Mouse (Mus musculus): ENCODE data around the gene Ptpdc1.

The Ptpdc1 gene

DNA sequence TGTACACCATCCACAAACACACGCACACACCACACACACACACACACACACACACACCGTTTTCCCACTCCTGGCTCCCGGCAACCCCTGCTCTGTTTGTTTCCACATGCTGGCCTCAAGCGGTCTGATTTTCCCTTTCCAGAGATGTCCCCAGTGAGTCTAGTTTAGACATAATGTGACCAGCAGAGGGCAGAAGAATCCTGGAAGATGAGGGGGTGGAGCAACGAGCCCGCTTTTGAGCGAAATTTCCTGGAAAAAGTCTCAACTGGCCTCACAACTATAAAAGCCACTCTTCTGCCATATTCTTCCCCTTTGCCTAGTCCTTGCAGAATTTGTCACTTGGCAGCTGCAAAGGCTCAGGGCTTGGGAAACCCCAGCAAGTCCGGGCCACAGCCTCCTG lies 30.2 kb upstream of the Ptpdc1 start:
- no peak for DNase-seq (ENCODE audit: low spot score in 2 of 2)

DNA sequence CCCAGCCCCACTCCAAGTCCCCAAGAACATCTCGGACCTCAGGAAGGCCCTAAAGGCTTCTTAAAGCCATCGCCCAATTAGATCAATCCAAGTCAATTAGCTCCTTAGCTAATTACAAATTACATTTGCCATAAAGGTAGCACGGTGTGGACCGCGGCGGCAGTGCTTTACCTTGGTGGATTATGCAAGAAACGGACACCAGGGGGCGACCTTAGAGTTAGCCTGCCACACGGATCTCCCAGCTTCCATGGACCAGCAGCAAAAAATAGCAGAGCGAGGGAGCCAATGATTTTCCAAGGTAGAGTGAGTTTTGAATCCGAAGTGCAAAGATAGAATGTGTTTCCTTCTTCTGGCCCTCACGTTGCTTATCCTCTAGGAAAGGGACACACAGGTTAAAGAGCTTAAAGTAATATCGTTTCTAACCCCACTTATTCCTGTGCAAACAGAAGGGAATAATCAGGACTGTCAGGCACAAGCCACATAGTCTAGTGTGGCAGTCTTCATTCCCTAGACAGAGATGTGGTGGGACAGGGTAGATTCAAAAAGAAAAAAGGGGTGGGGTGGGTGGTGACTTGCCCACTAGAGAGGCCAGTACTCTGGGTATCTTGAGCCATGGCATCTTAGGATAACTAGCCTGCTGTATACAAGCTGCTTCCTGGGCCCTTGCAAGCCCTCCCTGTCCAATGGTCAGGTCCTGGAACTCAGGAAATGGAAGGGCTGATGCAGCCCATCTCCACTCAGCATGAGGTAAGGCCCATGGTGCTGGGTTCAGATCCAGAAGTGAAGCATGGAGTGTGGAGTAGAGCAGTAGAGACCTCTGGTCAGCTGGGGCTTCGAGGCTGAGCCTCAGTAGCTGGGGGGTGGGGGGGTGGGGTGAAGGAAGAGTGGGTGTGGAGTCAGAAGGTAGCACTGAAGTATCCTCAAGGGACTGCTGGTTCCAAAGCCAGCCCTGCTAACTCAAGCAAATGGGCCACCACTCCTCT lies 28.6 kb upstream of the Ptpdc1 start:
- peak in 1 of 2 experiments; percentile 35 for DNase-seq (ENCODE audit: low spot score in 2 of 2)

DNA sequence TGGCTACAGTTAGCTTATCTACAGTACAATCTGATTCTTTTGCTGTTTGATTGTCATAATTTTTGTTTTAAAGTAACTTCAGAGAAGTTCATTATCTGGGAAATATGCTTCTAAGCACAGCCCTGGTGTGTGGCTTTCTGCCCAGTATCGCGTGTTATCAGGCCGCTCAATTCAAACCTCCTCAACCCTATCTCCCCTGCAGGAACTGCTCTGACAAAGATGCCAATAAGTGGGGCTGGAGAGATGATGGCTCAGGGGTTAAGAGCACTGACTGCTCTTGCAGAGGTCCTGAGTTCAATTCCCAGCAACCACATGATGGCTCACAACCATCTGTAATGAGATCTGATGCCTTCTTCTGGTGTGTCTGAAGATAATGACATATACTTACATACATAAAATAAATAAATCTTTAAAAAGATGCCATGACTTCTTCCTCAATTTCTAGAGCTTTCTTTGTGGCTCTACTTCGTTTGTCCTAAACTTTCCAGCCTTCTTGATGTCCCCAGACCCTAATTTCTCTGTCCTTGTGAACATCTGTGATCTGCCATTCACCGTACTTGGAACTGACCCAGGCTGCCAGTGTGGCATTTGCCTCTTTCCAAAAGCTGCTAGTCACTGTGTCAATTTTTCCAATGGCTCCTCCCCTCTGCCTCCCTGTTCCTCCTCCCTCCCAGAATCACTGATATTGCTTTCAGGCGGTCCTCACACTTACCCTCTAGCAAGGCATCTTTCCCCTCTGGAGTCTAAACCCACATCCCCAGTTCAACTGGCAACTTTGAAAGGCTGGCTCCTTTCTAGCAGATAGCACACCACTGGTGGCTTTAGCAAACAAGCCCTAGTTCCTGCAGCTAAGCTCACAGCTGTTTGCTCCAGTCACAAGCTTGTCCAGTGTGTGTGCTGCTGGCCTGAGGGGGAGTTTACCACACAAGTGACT lies 25.9 kb upstream of the Ptpdc1 start:
- no peak for DNase-seq (ENCODE audit: low spot score in 2 of 2)

DNA sequence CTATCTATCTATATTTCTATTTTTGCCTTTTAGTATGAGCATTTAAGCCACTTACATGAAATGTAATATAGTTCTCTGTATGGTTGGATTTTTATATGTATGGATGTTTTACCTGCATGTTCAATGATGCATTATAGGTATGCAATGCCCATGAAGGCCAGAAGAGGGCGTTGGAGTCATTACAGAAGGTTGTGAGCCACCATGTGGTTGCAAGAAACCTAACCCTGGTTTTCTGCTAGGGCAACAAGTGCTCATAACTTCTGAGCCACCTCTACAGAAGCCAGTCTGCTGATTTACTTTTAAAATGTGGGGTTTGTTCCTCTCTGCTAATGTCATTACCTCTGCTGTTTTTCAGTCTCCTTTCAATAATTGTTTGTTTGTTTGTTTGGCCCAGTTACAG lies 25.2 kb upstream of the Ptpdc1 start:
- DNase-seq (ENCODE audit: low spot score in 2 of 2), result peak in 1 of 2 experiments; percentile 24

DNA sequence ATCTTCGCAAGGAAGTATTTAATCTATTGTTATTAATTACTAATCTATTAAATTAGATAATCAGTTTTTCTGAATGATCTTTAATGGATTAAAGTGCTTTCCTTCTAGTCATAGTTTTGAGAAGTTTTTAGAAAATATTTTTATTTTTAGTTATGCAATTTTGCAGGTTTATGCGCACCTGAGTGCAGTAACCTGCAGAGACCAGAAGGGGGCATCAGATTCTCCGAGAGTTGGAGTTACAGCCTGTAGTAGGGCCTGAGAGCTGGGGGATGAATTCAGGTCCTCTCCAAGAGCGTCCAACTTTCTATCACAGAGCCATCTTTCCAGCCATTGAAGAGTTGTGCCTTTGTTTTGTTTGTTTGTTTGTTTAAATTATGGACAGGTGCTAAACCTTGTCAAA lies 21.2 kb upstream of the Ptpdc1 start:
- DNase-seq (ENCODE audit: low spot score in 2 of 2), result no peak

DNA sequence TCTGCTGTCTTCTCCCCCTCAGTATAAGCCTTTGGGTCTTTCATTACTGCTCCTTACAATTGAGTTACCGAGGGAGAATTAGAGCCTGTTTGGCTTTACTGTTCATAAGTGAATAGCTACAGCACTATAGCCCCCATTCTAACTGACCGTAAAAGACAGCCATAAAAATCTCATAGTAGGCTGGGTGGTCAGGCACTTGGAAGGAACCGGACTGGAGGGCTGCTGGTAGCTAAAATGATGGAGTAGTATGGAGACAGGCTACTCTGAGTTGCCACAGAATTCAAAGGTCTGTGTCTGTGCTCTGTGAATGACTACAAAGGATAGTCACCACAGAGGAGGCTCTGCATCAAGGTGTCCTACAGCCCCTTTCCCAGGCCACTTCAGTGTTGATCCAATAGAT lies 18.5 kb upstream of the Ptpdc1 start:
- DNase-seq (ENCODE audit: low spot score in 2 of 2), result no peak

DNA sequence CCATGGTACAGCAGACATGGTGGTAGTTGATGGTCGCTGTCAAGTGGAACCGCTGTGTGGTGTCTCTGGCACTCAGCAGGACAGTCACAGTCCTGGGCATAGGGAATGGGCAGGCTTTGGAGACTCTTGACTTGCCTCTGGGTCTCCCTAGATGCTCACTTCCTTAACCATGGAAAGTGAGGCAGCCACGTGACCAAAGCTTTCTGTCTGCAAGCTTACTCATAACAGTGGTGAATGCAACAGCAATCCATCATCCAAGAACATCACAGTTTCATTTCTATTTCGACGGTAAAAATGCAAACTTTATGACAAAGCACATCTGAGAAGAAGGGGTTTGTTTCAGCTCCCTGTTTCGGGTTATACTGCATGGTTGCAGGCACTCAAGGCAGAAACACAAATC lies 17.6 kb upstream of the Ptpdc1 start:
- no peak for DNase-seq (ENCODE audit: low spot score in 2 of 2)

DNA sequence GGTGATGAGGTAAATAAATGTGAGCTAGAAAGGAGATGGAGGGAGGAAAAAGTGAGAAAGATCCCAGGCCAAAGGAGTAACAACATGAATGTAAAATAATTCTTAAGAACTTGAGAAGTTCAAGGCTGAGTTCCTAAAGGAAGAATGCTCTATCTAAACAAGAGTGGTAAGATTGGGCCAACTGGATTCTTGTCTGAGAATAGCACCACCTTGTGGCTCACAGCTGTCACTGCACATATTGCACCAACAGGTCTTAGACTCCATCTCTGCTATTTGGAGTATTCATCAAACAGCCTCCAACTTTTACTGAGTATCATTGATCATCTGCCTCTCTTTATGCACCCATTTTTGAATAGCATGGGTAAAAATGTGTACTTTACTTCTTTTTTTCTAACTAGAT lies 14.1 kb upstream of the Ptpdc1 start:
- peak; percentile 36 to 41 for DNase-seq (ENCODE audit: low spot score in 2 of 2)

DNA sequence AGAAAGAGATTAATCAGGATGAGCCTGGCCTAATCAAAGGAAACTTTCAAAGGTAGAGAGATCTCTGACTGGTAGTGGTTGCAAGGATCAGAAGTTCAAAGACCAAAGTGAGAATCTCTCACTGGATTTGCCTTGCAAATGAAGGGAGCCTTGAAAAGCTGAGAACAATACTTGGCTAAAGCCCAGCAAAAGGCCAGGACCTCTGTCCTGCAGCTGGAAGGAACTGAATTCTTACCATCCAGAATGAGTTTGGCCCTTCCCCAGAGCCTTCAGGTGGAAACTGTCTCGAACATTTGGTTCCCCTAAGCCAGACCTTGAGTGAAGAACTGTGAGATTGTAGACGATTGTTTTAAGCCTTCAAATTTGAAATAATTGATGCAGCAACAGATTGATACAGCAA lies 12.2 kb upstream of the Ptpdc1 start:
- DNase-seq (ENCODE audit: low spot score in 2 of 2), result no peak

DNA sequence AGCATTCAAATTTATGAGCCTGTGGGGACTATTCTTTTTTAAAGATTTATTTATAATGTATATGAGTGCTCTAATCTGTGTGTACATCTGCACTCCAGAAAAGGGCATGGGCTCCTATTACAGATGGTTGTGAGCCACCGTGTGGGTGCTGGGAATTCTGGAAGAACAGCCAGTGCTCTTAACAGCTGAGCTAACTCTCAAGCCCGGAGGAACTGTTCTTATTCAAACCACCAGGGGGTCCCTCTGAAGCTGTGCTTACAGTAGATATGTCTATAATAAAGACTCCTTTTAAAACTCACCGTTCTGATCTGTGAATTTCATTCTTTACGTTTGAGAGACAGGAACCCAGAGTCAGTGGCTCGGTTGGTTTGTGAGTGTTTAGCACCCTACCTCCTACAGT lies 6.2 kb upstream of the Ptpdc1 start:
- no peak for DNase-seq (ENCODE audit: low spot score in 2 of 2)

DNA sequence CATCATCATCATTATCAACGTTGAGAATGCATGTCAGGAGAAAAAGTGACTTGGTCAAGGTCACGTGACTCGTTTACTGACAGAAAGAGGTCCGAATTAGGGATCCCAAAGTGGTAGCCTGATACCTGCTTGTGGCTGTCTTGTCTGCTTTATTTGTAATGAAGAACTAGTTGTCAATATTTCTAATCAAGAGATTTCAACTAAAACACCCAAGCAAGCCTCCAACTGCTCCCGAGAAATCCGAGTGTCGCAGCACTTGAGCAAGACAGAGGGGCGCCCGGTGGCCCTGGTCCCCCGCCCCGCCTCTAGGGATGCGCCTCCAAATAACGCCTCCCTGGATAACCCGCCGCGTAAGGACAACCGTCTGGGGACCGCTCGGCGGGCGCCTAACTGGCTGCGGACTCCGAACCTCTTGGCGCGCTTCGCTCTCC lies 481 bp downstream of the Ptpdc1 start:
- DNase-seq (ENCODE audit: low spot score in 2 of 2), result no peak

DNA sequence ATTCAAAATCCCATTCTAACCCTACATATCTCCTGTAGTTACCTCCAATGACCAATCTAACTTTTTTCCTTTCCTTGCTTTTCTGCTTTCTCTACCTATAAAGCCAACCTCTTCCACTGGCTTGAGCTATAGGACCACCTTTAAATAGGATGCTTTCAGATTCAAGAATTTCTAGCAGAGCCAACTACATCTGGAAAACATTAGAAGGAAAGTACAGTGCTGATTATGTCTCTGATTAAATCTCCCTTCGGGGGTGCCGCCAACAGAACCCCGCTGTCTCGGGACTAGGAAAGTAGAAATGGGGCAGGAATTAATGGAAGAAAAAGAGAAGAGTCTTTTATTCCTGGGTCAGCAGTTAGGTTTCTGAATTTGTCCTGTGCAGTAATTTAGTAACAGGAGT lies 6.6 kb downstream of the Ptpdc1 start:
- no peak for DNase-seq (ENCODE audit: low spot score in 2 of 2)

DNA sequence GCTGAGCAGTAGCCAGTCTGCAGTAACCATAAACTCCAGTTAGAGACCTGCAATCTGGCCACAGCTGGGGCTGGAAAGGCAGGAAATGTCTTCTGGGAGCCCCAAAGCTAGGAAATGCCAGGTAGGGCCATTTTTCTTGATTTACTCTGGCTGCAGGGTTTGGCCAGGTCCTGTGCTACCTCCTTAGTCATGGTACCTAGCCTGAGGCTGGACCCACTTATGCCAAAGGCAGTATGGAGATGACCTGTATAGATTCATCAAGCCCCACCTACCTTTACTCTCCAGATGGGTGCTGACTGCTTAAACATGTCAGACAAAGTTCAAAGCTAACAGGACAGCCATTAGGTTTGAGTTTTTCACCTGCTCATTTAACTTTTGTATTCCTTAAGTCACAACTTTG lies 7.7 kb downstream of the Ptpdc1 start:
- DNase-seq (ENCODE audit: low spot score in 2 of 2), result no peak

DNA sequence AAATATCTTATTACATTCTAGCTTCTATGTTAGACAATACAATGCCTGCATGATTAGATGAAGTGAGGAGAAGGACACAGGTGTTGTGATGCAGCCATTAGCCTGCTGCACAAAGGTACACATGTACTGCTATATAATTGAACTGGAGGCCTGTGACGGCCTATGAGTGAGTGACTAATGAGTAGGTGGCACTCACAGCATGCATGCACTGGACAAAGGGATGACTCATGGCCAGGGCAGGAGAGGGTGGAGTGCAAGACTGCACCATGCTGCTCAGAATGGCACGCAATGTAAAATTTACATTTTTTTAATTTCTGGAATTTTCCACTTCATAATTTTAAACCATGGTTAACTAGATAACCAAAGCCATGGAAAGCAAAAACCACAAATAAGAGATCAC lies 10.9 kb downstream of the Ptpdc1 start:
- DNase-seq (ENCODE audit: low spot score in 2 of 2), result no peak

DNA sequence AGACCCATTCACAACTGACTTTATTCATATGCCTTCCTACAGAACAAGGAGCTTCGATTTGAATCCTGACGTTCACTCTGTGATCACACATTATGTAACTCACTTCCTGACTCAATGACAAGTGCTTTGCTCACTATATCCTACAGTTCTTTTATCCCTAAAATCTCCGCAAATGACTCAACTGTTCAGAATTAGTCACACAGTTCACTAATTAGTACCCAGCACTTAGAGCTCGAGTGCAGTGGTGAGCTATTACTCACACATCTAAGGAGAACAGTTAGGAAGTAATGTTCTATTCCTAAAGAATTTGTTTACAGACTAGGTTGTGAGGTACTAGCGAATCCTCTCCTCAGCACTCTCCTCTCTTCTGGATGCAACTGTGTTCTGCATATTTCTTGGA lies 16.4 kb downstream of the Ptpdc1 start:
- no peak for DNase-seq (ENCODE audit: low spot score in 2 of 2)

DNA sequence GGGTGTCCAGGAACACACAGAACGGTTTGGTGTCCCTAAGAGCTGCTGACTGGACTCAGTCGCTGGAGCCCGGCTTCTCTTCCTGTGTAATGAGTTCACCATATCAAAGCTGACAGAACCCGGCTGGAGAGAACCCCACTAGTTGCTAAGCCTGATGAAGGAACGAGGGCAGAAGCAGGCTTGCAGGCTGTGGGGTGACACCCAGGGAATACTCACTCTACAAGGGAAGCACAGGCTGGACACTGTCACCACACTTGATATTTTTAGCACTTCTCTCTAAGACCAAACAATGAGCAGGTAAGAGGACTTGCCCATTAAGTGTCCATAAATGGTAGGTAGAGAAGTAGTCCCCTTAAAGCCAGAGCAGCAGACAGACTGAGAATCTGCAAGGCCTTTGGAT lies 20.9 kb downstream of the Ptpdc1 start:
- no peak for DNase-seq (ENCODE audit: low spot score in 2 of 2)

DNA sequence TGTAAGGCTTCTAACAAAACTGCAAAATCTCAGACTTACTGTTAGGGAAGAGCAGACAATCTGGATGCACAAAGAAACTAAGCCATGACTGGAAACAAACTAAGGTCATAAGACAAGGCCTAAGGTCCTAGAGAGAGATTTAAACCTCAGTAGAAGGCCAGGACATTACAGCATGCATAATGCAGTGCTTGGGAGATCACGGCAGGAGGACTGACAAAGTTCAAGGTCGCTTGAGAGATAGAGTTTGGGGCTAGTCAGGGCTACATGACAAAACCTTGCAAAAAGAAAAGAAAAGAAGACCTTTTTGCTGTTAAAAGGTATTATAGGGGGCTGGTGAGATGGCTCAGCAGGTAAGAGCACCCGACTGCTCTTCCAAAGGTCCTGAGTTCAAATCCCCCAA lies 22.2 kb downstream of the Ptpdc1 start:
- no peak for DNase-seq (ENCODE audit: low spot score in 2 of 2)

DNA sequence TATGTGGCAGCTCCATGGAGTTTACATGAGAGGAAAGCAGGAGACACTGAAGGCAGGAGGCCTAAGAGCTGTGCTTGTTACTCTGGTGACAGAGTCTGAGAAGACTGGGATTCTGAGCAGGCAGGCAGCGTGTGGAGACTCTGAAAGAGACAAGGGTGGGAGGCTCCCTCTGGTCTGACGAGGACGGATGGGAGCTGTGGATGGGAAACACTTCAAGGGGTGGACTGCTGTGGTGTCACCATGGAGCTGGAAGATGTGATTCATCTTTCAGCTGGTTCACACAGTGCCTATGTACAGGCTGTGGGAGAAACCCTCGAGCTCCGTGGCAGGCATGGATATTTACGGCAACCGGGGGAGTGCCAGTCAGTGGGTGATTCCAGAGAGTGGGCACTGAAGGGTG lies 30.9 kb downstream of the Ptpdc1 start:
- no peak for DNase-seq (ENCODE audit: low spot score in 2 of 2)

DNA sequence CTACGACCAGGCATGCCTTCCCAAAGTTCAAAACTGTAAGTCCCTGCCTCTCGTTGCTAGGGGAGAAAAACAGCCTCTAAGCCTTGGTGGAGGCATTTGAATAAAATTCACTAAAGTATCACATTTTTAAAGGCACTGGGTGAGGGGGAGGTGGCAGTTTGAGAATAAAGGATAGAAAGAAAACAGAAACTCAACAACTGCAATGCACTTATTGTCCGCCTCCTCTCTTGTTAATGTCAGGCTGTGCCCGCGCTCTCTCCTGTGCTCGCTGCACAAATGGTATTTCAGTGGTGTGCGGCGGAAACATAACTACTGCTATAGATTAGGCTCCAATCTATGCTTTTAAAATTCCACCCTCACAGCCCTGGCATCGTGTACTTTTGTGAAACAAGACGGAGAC lies 31.4 kb downstream of the Ptpdc1 start:
- DNase-seq (ENCODE audit: low spot score in 2 of 2), result no peak

DNA sequence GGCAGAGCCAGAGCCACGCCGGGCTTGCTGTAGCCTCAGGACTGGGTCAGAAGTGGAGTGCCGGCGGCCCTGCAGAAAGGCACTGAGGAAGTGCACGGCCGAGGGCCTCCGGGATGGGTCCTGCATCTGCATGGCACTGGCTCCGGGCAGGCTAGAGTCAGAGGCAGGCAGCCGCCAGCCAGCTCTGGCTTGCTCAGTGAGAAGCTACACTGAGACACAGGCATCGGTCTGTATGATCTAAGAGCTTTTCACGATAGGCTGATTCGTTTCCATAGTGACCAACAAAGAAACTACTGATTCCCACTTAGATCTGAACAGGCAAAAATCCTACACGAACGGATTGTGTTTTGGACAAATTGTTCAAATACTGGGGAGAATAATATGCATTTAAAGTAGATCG lies 32.3 kb downstream of the Ptpdc1 start:
- DNase-seq (ENCODE audit: low spot score in 2 of 2), result no peak

DNA sequence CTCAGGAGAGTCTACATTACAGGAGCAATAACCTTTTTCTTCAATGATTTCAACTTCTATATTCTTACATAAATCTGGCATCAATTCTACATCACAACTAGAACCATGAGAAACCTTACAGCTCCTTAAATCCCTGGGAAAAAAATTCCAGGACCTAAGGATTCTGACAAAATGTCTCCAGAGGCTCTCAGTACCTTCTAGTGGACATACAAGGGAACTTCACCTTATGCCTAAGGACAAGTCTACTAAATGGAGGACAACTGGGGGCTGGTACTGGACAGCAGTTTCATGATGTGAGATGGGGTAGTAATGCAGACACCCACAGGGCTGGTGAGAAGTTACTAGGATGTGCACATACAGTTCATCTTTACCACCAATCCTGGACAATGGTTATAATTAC lies 34.7 kb downstream of the Ptpdc1 start:
- no peak for DNase-seq (ENCODE audit: low spot score in 2 of 2)

DNA sequence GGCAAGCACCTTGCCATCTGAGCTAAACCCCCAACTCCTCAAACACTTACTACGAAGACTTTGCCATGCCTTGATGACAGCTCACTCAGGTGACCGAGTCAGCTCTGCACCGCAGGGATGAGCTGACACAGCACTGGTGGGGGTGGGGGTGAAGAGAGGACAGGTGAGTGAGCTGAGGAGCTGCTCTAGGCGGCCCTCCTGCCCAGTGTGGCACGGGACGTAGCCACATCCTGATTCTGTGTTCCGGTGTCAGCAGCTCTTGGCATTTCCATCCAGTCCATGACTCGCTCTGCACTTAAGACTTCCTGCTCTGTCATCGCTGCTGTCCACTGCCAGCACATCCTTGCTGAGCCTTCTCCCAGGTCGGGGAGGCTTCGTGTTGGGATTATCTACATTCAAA lies 38.1 kb downstream of the Ptpdc1 start:
- DNase-seq (ENCODE audit: low spot score in 2 of 2), result no peak

DNA sequence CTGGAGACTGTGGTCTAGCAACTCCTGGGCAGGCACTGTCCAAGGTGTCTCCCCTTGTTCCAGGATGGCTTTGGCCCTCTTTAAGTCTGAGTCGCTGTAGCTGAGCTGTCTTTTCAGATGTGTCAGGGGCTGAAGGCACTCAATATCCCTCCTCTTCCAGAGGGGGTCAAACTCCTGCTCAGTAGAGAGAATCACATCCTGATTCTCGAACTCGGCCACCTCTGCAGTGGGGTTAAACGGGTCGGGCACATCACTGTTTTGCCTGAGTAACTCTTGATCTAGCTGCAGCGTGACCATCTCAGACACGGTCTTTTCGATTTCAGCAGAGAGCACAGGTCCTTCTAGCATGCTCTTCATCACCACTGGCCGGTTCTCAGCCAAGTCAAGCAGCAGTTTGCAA lies 39.0 kb downstream of the Ptpdc1 start:
- DNase-seq (ENCODE audit: low spot score in 2 of 2), result no peak

Measured in natural killer cell, adult 2 months (primary cell).